Mouse (Mus musculus) thymus, postnatal 25 days (tissue): ENCODE measurements around the gene Nckap1l.

Source experiments
- DNase-seq: peaks from one replicate; pipeline ENCODE4 v3.0.0; 2022

The Nckap1l gene

DNA sequence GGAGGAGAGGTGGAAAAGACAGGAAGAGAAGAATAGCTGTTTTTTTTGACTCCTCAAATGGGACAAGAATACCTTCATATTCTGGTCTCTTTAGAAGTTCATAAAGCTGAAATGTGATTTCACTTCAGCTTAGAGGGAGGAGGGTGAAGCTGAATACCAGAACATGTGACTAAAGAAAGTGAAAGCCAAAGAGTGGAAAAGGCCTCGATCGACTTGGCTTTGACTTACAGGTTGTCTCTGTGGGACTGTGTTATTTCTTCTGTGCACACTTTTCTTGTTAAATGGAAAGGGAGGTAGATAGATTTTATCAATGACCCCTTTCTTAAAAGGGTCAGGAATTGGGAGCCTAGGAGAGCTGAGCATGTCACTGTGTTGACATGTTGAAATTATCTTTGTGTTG, 47.6 kb downstream of the Nckap1l start:
- no peak for DNase-seq

DNA sequence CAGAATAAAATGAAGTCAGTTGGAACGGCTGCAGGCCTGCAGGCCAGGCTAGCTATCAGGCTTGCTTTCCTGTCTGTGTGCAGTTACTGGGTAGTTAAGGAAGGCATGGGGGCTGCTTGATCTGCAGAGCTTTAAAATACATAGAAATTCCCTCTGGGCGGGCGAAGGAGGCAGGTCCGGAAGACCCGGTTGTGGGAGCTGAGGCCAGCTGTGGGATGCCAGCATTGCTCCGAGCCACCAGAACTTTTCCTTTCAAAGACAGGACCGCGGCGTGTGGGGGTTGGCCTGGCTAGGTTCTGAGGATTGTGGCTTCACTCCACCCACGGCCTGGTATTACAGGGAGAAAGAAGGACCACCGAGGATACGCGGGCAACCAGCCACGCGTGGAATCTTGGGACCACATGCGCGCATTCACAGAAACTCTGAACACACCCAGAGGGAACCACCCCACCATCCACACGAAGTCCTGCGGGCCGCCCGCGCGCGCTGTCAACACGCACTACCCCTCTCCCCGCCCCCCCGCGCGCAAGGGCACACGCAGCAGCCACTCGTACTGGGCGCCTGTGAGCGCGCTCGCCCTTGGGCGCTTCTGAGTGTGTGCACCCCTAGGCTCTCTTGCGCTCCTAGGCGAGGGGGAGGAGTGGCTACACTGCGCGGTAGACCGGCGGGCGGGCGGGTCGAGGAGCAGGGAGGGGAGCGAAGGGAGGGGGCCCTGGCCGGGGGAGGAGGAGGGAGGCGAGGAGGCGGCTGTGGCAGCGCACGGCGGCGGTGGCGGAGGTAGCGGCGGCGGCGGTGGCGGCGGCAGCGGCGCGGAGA, 49.0 kb downstream of the Nckap1l start, which contains the start of gene Pde1b:
TSS of gene Pde1b (plus strand) at position 600 of the 816 bp plus-strand sequence.
- peak; percentile 73 for DNase-seq

DNA sequence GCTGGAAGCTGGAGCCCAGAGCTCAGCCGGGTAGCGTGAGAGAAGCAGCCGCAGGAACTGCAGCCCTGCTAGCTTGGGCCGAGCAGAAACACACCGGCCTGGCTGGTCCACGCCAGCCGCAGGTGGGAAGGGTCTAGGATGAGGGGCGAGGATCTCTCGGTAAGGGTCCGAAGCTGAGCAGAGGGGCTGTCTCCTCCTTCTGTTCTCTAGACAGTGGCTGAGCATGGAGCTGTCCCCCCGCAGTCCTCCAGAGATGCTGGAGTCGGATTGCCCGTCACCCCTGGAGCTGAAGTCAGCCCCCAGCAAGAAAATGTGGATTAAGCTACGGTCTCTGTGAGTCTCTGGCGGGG, 49.6 kb downstream of the Nckap1l start:
- DNase-seq: no peak

DNA sequence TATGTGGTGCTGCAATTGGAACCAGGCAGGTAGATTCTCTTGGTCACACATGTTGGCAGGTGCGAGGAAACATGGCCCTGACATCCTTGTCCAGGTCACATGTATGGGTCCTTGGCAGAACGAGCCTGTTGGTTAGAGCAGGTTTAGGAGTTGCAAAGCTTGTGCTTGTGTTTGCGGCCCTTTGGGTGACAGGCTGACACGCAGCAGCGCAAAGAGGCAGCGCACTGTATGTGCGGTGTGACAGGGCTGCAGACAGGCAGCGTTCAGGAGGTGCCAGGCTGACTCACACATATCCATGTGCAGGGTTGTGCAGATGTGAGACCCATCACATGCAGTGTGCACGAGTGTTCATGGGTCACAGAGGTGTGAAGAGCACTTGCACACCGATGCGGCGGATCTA, 50.1 kb downstream of the Nckap1l start:
- no peak for DNase-seq

DNA sequence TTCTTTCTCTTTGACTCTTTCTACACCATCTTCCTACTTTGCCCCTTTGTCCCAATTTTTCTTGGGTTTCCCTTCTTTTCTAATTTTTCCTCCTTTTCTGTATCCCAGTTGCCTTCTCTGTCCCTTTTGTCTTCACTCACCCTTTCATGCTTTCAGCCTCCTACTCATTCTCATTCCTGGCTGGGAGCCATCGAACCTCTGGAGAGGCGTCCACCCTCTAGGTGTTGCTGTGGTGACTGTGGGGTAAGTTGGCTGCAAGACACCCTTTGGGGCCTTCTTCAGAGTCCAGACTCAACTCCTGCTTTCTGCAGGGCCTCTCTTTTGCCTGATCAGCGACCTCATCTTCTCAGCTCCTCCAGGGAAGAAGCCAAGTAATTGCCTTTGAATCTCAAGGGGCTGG, 55.7 kb downstream of the Nckap1l start:
- DNase-seq: no peak

DNA sequence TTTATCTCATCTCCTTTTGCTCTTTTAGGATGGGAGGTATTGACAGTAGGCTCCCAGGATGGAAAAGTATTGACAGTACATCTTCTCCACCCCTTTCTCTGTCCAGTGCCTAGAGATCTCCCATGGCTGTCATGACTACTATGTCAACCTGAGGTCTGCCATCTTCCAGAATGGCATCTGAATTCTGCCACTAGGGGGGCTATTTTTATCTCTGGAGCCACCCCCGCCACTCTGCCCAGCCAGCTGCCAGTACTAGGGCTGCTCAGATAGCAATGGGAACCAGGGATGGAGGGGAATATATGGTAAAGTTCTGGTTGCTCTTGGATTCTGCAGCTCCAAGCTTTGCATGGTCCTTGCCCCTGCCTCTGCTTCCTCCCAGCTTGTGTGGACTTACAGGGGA, 58.1 kb downstream of the Nckap1l start:
- DNase-seq: no peak

DNA sequence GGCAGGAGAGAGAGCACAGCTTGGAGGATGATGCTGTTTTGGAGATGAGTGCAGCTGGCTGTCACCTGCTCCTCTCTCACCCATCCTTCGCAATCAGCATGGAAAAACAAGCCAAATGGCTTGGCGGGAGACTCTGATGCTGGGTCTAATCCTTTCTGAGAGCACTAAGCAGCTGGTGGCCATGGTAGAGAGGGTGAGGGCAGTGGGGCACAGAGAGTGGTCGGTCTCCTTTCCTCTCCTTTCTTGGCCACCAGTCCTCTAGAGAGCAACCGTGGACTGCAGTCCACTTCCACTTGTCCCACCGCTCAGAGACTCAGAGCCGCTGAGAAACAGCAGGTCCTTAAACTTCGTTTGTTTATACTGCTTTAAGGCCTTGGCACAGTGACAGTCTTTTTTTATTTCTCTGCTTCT, 60.0 kb downstream of the Nckap1l start:
- DNase-seq: no peak

DNA sequence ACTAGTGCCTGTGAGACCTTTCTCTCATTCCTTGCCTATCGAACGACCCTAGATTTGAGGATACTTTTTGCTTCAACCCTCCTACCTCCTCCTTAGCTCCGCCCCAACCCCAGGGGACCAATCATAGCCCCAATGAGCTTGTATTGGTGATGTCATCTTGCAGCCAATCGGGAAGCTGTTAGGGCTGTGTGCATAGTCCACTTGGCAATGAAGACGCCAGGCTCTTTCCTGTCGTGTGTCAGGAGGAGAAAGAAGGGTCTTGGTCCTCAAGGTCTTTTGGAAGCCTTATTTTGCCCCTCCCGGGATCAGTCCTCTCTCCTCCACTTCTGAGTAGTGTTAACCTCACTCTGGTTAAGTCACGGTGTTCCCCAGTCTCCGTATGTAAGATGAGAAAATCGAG, 60.5 kb downstream of the Nckap1l start:
- DNase-seq: peak; percentile 50

DNA sequence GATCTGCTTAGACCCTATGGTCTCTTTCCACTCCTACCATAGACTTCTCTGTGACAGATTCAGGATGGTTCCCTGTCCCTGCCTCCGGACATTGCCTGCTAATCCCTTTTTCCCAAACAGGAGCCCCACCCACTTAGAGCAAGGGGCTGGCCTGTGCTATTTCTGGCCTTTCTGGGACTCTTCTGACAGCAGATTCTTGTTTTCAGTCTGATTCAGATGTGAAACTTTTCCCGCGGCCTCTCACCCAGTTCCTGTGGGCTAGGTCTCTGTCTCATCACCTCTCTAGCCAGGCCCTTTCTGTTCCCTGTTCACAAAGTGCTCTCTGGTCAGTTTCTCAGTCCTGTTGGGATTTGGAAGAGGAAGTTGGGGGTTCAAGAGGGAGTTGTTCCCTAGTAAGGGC, 61.3 kb downstream of the Nckap1l start:
- no peak for DNase-seq

DNA sequence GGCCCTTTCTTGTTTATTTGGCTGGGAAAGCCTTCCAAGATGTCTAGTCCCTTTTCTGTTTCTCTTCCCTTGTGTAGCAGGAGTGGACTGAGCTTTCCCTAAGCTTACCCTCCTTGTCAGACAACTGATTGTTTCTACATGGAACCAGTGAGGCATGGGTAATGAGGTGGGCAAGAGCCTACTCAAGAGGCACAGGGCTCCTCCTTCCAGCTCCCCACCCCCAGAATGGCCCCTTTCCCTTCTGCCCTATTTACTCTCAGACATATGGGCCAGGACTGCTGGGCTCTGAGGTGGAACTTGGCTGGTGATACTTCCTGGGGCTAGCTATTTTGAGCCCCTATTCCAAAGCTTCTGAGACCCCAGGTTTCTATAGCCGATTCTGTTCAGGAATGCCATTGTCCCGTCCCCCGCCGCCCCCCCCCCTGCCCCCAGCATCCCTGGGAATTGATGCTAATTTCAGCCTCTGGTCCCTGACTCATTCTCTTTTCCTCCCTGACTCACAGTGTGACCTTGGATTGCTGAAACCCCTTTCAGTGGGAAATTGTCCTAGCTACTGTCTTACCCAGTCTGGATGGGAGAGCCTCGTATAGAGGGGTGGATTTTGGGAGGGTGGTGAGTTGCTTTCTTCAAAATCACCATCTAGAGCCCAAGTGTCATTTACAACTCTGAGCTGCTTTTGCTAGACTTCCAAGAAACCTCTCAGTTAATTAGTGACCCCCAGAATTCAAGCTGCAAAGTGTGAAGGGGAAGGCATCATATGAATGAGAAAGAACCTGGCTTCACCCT, 65.2 kb downstream of the Nckap1l start:
- DNase-seq: no peak

DNA sequence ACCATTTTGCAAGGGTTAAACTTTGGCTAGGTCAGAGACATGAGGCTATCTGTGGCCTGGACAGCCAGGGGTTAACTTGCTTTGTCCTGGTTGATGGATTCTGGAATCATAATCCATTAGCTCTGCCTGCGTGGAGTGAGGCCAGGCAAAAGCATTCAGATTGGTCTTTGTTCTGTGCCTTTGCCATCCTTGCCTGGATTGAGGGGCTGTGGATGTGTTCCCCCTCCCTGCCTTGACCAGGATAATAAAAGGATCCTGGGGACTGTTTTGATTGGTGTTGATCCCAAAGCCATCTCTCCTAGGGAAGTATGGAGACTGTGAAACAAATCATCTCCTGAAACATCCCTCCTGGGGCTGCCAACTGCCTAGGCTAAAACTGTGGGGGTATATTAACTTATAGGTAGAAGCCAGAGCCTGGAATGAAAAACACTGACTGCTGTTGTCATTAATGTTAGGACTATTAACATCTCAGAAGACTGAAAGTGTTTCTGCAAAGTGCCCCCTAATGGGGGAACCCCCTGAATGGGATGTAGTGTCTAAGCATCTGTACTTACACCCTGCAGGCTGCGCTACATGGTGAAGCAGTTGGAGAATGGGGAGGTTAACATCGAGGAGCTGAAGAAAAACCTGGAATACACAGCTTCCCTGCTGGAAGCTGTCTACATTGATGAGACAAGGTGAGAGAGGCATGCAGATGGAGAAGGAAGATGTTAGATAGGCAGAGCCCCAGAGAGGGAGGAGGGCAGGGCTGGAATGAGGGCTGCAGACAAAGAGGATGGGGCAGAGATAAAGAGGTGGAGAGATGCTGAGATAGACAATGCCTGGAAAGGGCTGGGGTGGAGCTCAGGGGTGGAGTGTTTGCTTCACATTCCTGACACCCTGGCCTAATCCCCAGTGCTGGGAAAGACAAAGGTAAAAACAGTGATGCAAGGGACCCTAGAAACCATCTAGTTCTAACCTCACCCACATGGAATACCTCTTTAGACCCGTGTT, 66.1 kb downstream of the Nckap1l start:
- DNase-seq: no peak

DNA sequence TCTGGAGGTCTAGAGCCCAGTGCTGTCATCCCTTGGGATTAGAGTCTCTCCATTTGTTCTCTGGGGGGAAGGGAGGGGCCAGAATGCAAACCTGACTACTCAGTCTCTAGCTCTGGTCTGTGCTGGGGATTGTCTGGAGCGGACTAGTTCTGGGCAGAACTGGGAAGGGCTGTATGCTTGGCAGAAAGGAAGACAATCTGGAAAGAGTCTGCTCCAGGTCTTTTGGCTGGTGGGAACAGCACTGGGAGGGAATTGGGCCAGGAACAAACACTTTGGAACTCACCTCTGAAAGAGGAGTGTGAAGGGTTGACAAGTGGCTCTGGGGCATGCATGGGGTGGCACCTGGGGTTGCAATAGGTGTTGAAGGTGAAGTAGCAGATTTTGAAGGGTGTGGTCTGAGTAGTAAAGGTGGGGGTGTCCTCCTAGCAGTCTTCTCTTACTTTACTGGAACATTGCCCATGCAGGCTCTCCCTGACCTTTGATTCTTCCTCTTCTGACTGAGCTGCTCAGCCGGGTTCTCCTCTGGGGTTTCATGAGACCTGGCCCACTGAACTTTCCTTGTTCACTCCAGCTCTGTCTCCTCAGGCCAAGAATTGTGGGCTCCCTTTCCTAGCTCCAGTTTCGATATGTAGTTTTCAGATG, 69.0 kb downstream of the Nckap1l start:
- no peak for DNase-seq

DNA sequence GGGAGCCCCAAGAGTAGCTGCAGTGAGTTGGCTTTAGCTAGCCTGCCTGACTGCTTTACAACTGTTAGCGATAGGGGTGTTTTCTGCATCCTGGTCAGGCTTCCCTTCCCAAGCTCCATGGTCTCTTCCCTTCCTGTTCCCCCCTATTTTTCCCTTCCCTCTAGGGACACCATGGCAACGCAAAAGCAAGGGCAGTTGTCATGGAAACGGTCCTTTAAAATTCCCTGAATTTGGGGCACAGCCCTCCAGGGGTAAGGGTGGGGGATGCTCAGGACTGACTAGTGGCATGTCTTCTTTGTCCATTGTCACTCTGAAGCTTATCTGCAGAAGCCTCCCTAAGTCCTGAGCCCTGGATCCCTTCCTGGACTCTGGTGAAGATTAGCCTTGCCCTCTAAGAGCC, 69.6 kb downstream of the Nckap1l start:
- DNase-seq: no peak

DNA sequence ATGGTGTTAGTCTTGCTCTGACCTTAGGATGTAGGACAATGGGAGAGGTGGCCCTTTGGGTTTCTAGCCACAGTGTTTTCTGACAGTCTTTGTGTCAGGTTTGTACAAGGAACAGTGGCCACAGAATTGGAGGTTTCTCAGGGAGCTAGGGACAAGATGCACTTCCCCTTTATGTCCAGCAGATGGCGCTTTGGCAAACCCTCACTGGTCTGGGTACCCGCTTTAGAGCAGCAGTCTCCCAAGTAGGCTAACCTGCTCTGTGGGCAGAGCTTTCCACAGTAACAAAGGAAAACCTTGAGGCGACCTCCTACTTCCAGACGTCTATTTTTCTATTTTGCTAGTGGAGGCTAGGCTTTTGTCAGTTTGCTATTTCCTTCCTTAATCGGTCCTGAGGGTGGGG, 76.8 kb downstream of the Nckap1l start:
- peak; percentile 28 for DNase-seq

DNA sequence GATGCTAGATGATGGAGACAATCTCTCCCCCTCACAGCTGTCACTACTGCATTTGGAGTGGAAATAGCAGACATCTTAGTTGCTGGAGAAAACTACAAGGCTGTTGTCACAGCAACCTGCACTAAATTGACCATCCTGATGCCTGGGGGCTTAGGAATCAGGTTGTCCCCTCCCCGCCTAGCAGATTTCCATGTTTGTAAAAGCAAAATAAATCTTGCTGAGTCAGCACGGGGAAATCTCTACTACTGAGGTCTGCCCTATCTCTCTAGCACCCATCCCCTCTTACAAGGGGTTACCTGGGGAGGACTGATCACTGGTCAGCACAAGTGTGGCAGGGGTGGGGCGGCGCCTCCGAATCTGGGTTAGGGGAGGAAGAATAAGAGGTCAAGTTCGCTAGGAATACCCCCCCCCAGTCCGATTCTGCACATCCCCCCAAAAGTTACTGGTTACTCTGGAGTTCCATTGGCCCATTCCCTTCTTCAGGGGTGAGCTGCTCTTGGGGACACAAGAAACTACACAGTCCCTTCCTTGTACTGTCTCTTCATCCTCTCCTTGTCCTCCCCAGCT, 80.5 kb downstream of the Nckap1l start:
- DNase-seq: no peak

DNA sequence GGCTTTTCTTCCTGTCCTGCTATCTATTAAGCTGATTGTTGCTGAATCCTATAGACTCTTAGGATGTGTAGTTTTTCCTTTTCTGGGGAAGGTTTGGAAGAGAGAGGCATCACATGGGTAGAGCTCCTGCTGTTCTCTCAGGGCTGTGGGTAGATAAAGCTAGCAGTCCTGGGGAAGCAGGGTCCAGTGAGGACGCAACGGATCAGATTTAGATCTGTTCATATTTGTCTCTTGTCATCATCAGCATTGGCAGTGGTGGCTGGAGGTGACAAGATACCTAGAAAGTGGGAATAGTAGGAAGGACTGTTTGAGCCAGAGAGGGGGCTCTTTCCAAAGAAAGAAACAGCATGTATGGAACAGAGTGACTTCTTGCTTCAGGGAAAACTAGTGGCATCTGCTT, 81.4 kb downstream of the Nckap1l start:
- DNase-seq: no peak

DNA sequence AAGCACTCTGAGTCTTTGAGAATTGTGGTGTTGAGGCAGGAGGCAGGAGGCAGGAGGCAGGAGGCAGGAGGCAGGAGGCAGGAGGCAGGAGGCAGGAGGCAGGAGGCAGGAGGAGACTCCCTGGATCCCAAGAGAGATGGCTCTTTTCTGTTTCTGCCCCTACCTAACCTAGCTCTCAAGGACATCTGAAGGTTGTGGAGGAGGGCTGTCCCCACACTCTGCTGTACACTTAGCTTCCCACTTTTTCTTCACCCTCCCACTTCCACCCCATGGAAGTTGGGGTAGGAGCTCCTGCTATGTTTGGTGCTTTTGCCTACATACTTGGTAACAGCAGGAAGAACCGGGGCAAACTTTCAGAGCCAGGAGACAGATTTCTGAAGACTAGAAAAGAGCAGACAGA, 82.2 kb downstream of the Nckap1l start:
- DNase-seq: no peak

DNA sequence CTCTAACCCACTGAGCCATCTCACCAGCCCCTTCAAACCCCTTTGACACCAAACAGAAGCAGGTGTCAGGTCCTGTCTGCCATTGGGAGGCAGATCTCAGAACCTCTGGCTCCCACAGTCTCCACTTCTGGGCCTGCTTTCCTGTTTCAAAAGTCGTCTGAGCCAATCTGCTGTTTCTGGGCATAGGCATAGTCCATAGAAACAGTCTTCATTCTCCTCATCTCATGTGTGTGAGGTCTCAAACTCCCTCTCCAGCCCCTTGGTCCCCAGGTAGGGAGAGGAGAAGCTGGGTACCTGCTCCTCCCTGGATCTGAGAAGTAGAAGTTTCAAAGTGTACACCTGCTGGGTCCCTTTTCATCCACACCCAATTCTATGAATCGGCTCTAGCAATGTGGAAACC, 82.9 kb downstream of the Nckap1l start:
- no peak for DNase-seq

DNA sequence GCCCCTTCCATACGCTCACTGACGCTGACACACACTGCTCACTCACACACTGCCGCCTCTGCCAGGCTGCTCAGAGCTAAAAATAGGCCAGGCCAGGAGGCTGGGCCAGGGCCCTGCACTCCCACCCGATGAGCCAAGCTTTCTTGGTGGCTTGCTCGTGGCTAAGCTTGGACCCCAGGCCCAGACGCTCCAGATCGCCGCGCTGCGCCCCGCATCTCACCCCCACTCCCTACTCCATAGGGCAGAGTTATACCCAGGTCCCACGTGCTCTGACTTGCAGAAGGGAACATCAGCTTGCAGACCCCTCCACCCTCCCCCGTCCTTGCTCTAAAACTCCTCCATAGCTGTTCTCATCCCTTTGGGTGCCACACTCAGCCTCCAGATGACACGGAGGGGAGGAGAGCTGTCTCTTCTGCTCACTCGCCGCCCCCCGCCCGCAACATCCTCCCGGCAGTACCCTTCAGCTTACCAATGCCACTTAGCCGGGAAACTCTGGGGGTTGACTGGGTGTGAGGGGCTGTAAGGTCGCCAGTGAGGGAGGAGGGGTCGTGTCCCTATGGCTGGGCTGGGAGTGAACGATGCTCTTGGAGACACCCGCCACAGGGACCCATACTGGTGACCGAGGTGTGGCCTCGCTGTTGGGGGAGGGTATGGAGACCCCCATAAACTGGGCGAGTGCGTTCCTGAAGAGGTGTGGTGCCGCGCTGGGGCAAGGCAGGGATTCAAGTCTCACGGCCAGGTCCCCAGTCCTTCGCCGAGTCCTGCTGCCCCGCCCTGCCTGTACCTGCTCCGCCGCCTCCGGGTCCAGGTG, 83.6 kb downstream of the Nckap1l start:
- no peak for DNase-seq

DNA sequence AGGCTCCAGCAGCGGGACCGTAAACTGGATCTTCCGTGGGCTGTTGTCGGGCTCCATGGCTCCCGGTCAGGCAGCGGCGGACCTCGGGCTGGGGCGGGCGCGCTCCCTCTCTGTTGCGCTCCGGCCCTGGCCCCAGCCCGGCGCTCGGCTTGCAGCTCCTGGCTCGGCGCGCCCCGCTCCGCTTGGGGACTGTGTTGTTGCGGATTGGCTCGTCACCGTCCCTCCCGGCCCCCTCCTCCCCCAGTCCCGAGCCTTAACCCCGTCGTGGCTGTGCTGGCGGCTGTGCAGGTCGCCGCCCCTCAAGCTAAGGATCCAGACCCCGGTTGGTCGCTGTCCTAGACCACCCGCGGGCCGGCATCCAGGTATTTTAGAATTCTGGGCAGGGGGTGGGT, 84.2 kb downstream of the Nckap1l start, which contains the start of gene Ppp1r1a:
TSS of gene Ppp1r1a (minus strand) at position 182 of the 392 bp plus-strand sequence.
- DNase-seq: no peak

DNA sequence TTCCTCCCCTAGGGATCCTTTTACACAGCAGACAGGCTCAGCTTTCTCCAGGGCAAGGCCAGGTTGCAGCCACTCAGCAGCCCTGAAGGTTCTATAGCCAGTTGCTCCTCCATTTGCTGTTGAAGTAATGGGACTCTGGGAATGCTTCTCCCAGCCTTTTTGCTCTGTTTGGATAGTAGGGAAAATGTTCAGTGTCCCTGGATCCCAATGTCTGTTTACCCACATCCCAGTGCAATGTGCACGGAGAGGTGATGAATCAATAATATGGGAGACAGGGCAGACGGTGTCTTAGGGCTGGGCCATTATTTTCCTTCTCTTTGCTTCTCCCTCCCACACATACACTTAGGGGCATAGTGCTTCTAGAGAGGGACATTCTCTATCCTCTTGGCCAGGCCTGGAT, 85.7 kb downstream of the Nckap1l start:
- no peak for DNase-seq
